Mouse (Mus musculus): ENCODE results near the gene Calr4.

Calr4 gene

DNA sequence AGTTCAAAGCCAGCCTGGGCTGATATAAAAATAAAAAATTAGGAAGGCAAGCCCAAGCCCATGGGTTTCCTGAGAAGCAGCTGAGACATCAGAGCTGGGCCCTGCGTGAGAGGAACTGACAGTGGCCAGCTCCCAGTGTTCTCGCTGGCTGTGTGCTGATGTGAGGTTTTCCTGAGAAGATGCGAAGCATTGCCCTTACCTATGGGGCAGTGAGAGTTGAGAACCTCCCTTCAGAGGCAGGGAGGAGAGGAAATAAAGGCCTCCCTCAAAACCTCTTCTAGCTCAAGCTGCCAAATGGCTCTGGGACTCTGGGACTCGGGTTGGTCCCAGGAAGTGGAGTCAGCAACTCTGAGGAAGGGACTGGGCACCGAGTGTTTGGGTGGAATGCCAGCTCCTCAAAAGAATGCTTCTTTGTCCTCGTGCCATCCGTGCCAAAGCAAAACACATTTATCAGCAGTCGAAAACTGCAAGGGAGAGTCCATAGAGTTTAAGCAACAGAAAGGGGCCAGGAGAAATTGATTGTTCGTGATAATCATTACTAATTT lies 593 bp downstream of the Calr4 start:
- DNase-seq (ENCODE audit: low read depth, low spot score), result no peak

DNA sequence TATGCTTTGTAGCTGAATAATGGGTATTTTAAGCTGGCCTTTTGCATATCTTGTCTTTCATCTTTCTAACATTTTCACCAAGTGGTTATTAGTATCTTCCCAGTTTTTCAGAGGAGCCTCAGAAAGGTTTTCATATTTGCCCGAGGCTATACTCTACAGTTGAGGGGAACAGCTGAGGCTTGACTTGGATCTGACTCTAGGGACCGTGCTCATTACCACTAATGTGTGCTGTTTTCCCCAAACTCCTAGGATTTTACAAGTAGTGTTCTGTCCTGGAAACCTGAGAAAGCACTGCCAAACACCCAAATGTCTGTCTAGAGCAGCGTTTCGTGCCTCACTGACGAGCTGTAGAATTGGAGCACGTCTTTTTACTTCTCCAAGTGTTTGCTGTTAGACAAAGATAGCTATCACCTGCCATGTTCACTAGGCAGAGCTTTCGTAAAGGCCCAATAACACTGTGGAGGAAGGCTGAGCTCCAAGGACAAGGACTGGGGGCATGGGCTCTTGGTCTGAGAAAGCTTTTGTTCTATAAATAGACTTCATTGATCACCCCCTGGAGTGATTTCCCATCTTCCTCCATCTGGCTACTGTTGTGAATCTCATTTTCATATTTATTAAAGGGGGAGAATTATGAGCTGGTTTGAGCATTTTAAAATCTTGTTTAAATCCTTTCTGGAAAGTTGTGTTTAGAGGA lies 2.0 kb downstream of the Calr4 start:
- DNase-seq (ENCODE audit: low read depth, low spot score), result no peak

DNA sequence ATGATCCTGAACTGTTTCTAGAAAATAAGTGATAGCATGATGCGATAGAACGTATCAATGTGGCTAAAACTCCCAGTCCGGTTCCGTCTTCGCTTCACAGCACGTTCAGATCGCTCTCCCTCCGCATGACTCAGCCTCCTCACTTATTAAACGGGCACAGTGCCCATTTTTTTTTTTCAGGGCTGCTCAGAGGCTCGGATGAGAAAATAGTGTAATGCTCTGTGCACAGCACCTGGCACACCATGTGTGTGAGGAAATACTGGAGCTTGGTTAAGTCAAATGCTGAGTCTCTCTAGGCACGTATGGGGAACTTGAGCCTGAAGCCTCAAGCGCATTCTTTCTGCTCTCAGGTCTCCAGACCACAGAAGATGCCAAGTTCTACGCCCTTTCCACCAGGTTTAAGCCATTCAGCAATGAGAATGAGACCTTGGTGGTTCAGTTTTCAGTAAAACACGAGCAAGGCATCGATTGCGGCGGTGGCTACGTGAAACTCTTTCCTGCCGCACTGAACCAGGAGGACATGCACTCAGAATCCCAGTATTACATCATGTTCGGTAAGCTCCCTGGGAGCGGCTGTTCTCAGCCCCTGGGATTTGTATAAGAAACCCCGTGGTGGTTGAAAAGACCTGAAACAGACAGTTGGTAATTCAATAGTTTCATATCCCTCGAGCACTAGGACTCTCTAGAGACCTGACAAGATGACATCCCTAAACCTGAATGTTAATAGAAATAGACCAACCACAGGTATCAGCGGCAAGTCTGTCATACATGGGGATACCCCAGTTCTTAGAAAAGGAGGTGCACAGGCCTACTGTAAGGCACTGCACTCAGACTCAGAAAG lies 4.4 kb downstream of the Calr4 start:
- no peak for DNase-seq (ENCODE audit: low read depth, low spot score)

DNA sequence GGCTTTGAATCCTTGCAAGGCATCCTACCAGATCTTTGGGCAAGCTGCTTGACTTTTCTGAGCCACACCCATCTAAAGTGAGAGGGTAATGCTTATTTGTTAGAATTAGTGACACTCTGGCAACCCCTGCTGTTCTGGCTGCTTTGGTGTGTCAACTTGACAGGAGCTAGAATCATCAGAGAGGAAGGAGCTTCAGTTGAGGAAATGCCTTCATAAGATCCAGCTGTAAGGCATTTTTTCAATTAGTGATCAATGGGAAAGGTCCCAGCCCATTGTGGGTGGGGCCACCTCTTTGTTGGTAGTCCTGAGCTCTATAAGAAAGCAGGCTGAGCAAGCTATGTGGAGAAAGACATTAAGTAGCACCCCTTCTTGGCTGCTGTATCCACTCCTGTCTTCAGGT lies 6.9 kb downstream of the Calr4 start:
- DNase-seq (ENCODE audit: low read depth, low spot score), result no peak

DNA sequence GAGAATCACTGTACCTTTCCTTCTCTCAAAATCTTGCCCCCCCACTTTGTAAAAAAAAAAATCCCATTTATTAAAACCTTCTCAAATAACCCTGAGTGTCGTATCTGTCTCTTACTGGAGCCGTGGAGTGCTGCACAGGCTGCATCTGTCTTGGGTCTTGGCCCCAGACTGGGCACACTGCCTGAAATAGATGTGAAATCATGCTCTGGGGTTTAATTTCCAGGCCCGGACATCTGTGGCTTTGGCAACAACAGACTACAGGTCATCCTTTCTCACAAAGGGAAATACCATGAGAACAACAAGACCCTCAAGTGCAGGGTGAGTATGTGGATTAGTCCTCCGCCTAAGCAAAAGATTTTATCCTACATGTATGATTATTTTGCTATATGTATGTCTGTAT lies 7.6 kb downstream of the Calr4 start:
- DNase-seq (ENCODE audit: low read depth, low spot score), result no peak

DNA sequence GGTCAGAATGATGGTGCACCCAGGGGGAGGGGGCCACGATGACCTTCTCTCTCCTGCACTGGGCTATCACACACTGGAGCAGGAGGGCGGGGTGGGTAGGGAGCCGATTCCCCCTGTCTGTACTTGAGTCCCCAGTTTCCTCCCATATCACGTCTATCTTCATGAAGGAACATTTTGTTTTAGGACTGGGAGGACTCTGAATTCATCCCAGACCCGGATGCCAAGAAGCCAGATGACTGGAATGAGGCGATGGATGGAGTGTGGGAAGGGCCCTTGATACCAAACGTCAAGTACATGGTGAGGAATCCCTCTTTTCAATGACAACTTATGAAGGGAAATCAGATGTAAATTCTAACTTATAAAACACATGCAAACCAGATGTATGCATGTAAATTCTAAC lies 10.2 kb downstream of the Calr4 start:
- no peak for DNase-seq (ENCODE audit: low read depth, low spot score)

DNA sequence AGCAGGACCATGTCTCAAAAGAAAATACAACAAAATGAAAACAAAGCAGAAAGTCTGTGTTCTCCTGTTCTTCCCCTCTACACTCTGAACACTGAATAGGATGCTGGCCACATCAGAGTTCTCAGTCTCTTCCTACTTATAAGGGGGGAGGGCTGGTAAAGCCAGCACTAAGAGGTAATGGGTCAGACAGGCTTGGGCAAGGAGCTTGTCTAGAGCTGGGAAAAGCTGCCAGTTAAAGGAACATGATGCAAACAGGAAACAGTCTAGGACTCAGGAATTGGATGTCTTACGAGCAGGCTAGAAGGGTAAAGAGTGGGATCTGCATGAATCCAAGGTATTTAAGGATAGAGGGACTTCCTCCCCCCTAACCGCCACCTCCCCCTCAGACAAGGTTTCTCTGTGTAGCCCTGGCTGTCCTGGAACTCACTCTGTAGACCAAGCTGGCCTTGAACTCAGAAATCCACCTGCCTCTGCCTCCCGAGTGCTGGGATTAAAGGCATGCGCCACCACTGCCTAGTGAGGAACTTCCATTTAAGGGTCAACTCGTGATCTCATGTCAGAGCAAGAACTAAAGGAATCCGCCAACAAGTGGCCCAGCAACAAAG lies 10.8 kb downstream of the Calr4 start:
- no peak for DNase-seq (ENCODE audit: low read depth, low spot score)

DNA sequence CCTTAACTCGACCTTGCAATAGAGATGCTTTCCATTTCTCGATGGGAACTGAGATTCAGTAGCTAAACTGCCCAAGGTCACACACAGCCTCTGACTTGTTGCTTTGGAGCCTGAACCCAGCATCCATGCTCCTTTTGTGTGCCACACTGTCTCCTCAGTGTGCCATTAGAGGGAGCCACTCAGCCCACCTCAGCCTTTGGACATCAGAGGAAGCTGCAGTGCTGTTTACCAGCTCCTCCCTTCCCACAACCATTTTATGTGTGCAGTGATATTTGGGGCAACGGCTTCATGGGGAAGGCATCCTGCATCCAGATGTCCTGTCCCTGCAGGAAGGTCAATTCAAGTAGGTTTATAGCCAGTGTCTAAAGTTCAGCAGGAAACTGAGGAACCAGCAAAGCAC lies 17.3 kb downstream of the Calr4 start:
- DNase-seq (ENCODE audit: low read depth, low spot score), result peak; percentile 28

DNA sequence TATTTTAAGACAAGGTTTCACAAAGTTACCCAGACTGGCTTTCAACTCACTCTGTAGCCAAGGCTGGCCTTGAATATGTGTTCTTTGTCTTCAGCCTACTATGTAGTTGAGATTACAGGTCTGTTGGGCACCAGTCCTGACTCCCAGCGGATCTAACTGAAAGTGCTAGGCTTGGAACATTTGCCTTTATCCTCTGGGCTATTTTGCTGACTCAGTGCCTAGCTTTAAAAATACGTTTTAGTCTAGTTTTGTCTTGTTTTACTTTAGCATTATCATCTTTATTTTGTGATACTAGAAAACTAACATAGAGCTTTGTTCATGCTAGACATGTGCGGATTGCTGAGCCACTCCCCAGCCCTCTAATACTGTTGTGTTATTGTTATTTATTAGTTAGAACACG lies 17.9 kb downstream of the Calr4 start:
- no peak for DNase-seq (ENCODE audit: low read depth, low spot score)

DNA sequence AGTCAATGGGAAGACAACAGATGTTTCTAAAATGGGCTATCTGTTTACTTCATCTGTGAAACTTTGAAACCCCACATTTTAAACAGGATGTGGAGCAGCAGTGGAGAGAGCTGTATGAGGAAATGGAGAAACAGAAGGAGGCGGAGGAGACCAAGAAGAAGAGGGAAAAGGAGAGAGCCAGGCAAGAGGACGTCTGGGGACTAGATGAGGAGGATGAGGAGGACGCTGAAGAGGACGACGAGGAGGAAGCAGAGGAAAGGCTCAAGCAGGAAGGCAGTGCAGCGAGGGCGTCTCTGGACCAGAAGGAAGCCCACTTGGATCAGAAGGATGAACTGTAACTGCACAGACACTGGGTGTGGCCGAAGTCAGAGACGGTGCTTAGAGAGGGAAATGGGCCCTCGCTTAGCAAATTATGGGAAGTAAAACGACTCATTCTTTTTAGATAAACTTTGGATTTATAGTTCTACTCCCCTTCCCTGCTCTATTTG lies 19.4 kb downstream of the Calr4 start:
- DNase-seq (ENCODE audit: low read depth, low spot score), result no peak

DNA sequence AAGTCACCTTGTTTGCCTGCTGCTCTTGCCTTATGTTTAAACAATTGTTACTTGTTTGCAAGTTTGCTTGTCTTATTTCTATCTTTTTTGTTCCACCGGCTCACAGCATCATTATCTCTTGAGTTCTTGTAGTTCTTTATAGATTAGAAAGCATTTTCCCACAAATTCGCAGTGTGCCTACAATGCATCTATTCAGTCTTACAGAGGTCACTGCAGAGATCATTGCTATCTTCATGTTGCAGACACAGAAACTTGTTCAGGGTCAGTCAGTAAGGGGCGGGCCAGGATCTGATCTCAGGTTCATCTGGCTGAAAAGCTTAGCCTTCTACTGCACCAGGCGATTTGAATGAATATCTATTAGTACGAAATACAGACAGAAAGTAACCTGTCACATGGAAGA lies 20.2 kb downstream of the Calr4 start:
- no peak for DNase-seq (ENCODE audit: low read depth, low spot score)

DNA sequence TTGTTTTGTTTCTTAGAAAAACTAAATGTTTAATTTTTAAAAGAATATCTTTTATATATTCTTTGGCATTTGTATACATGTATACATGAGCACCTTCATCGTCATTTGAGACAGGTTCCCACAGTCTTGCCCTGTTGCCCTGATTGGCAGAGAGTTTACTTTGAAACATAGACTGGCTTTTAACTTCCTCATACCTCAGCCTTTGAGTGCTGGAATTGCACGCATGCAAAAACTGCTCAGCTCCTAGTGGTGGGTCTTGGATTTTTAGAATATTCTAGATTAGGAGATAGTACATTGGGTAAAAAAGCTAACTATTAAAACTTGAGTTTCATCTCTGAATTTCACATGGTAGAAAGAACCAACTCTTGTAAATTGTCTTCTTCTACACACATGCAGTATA lies 21.0 kb downstream of the Calr4 start:
- no peak for DNase-seq (ENCODE audit: low read depth, low spot score)

DNA sequence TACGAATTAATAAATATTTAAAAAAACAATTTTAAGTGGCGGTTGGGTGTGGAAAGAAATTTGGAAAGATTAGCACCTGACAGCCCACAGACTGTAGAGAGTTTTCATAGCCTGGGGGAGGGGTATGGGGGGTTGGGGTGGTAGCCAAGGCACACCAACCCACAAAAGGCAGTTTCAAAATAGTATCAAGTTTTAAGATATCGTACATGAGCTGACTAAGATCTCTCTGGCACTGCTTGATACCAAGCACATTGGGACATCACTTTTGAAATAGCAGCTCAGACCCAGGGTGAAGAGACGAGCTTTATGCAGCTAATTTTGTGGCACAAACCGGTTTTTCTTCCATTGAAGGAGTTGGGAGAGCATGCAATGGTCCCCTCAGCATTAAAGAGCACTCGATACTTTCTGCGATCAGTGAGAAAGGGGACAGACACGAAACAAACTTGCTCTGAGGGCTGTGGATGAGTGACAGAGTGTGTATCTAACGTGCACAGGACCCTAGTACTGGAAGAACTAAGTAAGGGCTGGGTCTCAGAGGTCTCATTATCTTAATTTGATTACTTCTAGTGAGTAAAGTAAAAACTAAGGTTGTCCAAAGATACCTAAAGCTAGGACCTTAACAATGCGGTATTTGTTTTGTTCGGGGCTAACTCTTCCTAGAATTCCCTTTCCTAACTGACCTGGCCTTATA lies 21.6 kb downstream of the Calr4 start:
- DNase-seq (ENCODE audit: low read depth, low spot score), result no peak

DNA sequence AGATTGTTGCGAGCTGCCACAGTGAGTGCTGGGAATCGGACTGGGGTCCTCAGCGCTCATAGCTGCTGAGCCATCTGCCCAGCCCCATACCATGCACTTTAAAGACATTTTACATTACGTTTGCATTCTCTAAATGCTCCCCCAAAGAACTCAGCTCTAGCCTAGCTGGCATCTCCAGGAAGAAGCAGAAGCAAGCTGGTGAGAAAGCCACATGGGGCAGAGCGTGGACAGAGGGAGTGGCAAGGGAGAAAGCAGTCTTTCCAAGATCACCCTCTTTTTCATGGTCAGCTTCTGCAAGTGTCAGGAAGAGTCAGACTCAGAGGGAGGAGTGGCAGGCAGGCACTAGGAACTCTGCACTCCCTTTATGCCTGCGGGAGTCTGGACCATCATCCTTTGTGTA lies 22.5 kb downstream of the Calr4 start:
- no peak for DNase-seq (ENCODE audit: low read depth, low spot score)

DNA sequence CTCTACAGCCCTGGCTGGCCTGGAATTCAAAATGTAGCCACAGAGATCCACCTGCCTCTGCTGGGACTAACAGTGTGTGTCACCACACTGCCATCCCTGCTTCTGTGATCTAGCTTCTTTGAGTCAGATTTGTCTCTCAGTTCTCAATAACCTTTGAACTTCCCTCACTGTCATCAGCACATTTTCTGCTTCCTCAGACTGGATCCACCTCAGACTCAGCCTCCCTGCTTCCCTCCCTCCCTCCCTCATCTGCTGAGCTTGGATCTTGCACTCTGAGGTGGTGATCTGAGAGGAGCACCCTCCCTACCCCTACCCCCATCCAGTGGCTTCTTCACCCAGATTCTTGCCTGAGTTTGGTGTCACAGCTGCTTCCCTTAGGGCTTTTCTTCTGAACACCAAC lies 23.4 kb downstream of the Calr4 start:
- no peak for DNase-seq (ENCODE audit: low read depth, low spot score)

DNA sequence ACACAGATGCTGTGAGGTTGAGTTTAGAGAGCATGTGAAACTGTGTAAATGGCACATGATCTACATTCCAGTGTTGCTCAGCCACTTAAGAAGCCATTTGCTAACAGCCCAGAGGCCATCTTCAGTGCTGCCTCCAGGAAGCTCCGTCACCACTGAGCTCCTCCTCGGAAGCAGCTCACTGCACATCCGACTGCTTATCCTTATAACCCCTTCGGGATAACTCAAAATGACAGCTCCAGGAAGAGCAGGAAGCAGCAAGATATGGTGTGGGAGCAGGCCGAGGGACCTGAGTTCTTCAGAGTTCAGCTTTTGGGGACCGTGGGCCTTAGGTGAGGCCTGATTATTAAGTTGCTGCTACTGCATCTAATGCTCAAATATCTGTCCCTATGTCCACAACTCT lies 27.8 kb downstream of the Calr4 start:
- no peak for DNase-seq (ENCODE audit: low read depth, low spot score)

DNA sequence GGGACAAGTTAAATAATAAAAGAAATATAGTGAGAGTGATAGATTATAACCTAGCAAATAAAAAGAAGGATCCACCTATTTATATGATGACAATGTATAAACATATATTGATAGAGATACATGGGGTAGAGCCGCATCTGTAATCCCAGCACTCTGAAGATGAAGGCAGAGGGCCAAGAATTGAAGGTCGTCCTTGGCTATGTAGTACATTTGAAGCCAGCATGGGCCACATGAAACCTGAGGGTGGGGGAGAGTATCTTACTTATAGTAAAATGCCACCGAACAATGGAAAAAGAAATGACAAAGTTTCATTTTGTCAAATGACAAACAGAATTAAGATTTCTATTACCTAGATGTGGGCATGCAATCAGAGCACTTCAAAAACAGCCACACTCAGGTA lies 31.8 kb downstream of the Calr4 start:
- no peak for DNase-seq (ENCODE audit: low read depth, low spot score)

DNA sequence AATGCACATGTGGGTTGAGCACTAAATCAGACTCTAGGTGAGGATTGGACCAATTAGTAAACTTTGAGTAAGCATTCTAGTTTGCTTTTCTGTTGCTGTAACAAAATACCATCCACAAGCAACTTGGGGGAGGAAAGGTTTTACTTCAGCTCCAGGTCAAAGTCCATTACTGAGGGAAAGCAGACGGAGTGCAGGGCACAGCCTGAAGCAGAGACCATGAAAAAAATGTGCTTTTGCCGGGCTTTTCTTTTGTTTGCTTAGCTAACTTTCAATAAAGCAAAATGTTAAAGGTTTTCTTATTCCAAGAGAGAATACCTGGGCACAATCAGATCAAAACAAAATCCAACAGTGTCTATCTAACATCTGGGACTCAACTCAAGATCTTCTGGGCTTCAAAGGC lies 32.5 kb downstream of the Calr4 start:
- DNase-seq (ENCODE audit: low read depth, low spot score), result no peak

DNA sequence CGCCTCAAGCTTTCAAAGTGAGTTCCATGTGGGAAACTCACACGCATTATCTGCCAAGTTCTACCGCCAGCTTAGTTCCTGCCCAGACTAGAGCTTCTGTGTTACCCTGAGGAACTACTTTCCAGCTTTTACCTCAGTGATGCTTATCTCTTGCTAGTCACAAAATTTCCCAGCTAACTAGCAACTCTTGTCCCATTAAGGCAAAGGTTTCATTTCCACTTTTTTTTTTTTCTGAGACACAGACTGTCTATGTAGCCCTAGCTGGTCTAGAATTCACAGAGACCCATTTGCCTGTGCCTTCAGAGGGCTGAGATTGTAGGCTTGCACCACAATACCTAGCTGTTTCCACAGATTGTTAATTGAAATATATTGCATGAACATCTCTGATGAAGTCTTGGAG lies 33.2 kb downstream of the Calr4 start:
- DNase-seq (ENCODE audit: low read depth, low spot score), result no peak

DNA sequence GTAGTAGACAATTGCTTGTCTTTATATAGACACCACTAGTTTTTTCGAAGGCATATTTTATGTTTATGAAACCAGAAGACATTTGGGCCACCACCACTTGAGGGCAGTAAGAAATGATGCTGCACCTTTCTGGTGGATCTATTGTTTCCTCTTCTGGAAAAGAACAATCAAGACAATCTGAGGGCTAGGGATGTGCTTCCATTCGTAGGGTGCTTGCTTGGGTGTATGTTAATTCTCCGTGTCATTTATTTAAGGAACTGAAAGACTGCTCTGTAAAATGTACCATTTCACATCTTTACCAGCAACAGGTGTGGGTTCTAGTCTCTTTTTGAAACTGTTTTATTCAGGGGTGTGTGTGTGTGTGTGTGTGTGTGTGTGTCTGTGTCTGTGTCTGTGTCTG lies 34.6 kb downstream of the Calr4 start:
- no peak for DNase-seq (ENCODE audit: low read depth, low spot score)

DNA sequence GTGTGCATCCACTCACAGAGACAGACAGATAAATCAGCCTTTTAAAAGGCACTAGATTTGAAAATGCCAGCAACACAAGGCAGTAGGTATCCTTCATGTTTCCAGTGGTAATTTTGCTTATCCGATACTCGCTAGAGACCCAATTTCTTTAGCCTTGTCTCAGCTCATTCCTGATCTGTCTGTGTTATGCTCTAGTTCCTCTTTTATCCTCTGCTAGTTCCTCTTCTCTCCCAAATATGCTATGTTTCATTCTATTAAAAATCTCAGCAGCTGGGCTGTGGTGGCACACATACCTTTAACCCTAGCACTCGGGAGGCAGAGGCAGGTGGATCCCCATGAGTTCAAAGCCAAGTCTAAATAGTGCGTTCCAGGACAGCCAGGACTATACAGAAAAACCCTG lies 37.5 kb downstream of the Calr4 start:
- no peak for DNase-seq (ENCODE audit: low read depth, low spot score)
